Mouse (Mus musculus): ENCODE data around the gene Syne1. TPM values are rescaled to one million over a fixed set of nuclear protein-coding genes. Genes with fewer than 3 reads are reported as not detected.

The Syne1 gene
- polyA plus RNA-seq, 1 experiment from 2014 or later: 5.6 TPM

DNA sequence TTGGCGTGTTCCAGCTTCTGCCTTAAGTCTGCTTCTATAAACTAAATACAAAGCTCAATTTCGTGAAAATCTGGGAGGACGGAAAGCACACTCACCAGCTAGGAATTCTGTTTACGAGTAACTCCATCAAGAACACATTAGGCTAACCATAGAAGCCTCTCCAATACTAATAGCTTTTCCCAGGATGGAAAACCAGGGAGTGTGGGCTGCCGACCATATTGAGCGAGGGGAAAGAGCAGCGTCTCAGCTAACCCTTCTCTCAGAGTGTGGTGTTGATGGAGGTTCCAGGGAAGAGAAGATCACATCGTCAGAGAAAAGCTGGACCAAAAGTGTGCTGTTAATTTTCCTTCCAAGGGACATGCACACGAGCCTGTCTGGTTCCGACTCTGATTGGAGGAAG lies 241.9 kb downstream of the Syne1 start:
- CTCF ChIA-PET: interaction anchor here (2.5 kb wide), 1 partner anchor 8 kb away, joined by 7 read pairs; no protein-coding TSS in a partner anchor
- no peaks in the 10 kb centered on the region for H3K27me3 ChIP-seq
- ATAC-seq (no peak), DNase-seq (ENCODE audit: low read depth, low spot score) (no peak)
- in situ Hi-C loops (cut with MboI; ENCODE audit: low pct_unique_long_range_greater_than_20kb): no loop called here
- no peak for TF ChIP-seq CTCF (IDR thresholded peaks at IDR 0.05)
- POLR2A ChIA-PET: no interaction called here

GRCm38 (mm10) chr10:5305555-5305954 lies 245.7 kb downstream of the Syne1 start:
- POLR2A ChIA-PET: interaction anchor here (1.0 kb wide), 1 partner anchor 113 kb away, joined by 4 read pairs; no protein-coding TSS in a partner anchor
- no peak for ATAC-seq
- CTCF ChIA-PET: interaction anchor here (0.7 to 1.9 kb wide), 4 partner anchors 10 to 521 kb away, joined by 3 to 7 read pairs (median 3); no protein-coding TSS in a partner anchor
- in situ Hi-C loops (cut with MboI; ENCODE audit: low pct_unique_long_range_greater_than_20kb): no loop called here
- no peak for DNase-seq (ENCODE audit: low read depth, low spot score)
- TF ChIP-seq CTCF (IDR thresholded peaks at IDR 0.05): peak; percentile 37
- no peaks in the 10 kb centered on the region for H3K27me3 ChIP-seq

DNA sequence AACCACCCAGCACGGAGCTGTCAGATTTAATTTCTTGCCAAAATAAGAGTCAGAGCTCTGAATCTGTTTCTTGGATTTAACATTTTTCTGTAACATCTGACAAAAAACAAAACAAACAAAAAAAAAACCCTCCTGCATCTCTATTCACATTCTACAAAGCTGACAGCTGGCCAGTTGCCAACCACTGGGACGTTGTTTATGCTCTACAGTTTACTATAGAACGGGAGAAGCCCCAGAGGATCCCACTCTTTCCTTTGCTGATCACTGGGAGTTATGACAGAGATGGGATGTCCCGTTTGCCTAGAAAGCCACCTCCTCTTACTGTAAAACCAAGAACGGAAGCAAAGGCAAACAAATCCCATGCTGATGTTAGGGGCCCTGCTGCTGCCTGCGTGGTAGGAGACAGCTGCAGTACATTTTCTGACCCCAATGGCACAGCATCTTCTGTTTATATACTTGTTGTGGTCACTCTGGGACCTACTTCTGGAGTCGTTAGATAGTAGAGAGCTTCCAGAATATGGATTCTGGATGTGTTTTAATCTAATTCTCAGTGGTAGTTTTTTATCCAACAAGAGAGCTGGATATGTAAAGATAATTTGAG lies 255.9 kb downstream of the Syne1 start:
- no peak for TF ChIP-seq CTCF (IDR thresholded peaks at IDR 0.05)
- H3K27me3 ChIP-seq: peaks cover 7% of the 10 kb centered on the region
- no peak for ATAC-seq
- no peak for DNase-seq (ENCODE audit: low read depth, low spot score)
- POLR2A ChIA-PET: no interaction called here
- CTCF ChIA-PET: interaction anchor here (1.1 to 1.3 kb wide), 3 partner anchors 10 to 74 kb away, joined by 3 to 4 read pairs (median 3); no protein-coding TSS in a partner anchor
- in situ Hi-C loops (cut with MboI; ENCODE audit: low pct_unique_long_range_greater_than_20kb): no loop called here

- TF ChIP-seq CTCF (IDR thresholded peaks at IDR 0.05): no peak
- DNase-seq (ENCODE audit: low read depth, low spot score) (no peak), ATAC-seq (no peak)
- POLR2A ChIA-PET: no interaction called here
- in situ Hi-C loops (cut with MboI; ENCODE audit: low pct_unique_long_range_greater_than_20kb): no loop called here
- H3K27me3 ChIP-seq: peaks cover 7% of the 10 kb centered on the region
- CTCF ChIA-PET: interaction anchor here (1.1 kb wide), 1 partner anchor 12 kb away, joined by 3 read pairs; no protein-coding TSS in a partner anchor
Observed at GRCm38 (mm10) chr10:5289575-5289909, 261.7 kb downstream of the Syne1 start.

- in situ Hi-C loops (cut with MboI; ENCODE audit: low pct_unique_long_range_greater_than_20kb): no loop called here
- ChIA-PET POLR2A (interaction anchor here (0.5 kb wide), 1 partner anchor 1264 kb away, joined by 3 read pairs; no protein-coding TSS in a partner anchor), CTCF (interaction anchor here (0.6 to 1.5 kb wide), 3 partner anchors 12 to 58 kb away, joined by 3 read pairs; no protein-coding TSS in a partner anchor)
- DNase-seq (ENCODE audit: low read depth, low spot score) (no peak), ATAC-seq (no peak)
- peaks cover 11% of the 10 kb centered on the region for H3K27me3 ChIP-seq
- no peak for TF ChIP-seq CTCF (IDR thresholded peaks at IDR 0.05)
Observed at GRCm38 (mm10) chr10:5288716-5289574, 262.3 kb downstream of the Syne1 start.

DNA sequence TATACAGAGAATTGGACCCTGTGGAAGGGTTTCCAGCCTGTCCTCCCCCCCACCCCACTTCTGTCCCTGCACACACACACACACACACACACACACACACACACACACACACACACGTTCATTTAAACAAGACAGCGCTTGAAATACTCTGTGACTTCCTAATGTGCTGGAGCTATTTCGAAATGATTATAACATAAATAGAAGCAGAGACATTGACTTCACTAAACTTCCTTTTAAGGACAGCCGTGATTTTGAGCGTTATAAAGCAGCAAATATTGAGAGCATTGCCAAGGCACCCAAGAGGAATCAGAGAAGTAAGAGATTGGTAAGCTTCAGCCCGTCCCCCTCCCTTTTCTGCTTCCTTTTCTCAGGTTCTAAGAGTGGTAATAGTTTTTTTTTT lies 263.0 kb downstream of the Syne1 start:
- DNase-seq (ENCODE audit: low read depth, low spot score) (no peak), ATAC-seq (no peak)
- POLR2A ChIA-PET: no interaction called here
- peaks cover 11% of the 10 kb centered on the region for H3K27me3 ChIP-seq
- CTCF ChIA-PET: interaction anchor here (0.6 to 1.5 kb wide), 2 partner anchors 55 to 58 kb away, joined by 3 read pairs; no protein-coding TSS in a partner anchor
- TF ChIP-seq CTCF (IDR thresholded peaks at IDR 0.05): no peak
- in situ Hi-C loops (cut with MboI; ENCODE audit: low pct_unique_long_range_greater_than_20kb): no loop called here

DNA sequence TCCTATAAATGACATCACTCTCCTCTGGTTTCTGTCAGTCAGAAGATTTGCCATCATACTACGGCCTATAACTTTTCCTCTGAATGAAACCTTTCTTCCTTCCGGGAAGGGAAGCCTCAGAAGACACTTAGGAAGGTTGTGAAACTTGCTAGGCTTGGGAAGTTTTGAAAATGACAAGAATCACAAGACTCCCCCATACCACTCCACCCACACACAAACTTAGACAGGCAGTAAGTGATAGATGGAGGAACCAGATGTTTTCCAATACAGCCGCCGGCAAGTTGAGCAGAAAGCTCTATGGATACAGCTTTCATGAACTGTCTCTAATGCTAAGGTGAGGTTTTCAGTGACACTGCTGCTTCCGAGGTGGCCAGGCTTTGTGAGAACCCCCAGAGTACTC lies 275.5 kb downstream of the Syne1 start:
- POLR2A ChIA-PET: no interaction called here
- TF ChIP-seq CTCF (IDR thresholded peaks at IDR 0.05): no peak
- ATAC-seq: no peak
- CTCF ChIA-PET: interaction anchor here (1.0 kb wide), 1 partner anchor 20 kb away, joined by 3 read pairs; no protein-coding TSS in a partner anchor
- DNase-seq (ENCODE audit: low read depth, low spot score): no peak
- in situ Hi-C loops (cut with MboI; ENCODE audit: low pct_unique_long_range_greater_than_20kb): no loop called here
- peaks cover 6% of the 10 kb centered on the region for H3K27me3 ChIP-seq

GRCm38 (mm10) chr10:5270641-5271040 lies 280.6 kb downstream of the Syne1 start:
- CTCF ChIA-PET: interaction anchor here (1.3 kb wide), 1 partner anchor 25 kb away, joined by 4 read pairs; no protein-coding TSS in a partner anchor
- ATAC-seq: peak; percentile 26
- POLR2A ChIA-PET: interaction anchor here (0.7 kb wide), 1 partner anchor 68 kb away, joined by 3 read pairs; no protein-coding TSS in a partner anchor
- in situ Hi-C loops (cut with MboI; ENCODE audit: low pct_unique_long_range_greater_than_20kb): no loop called here
- no peak for DNase-seq (ENCODE audit: low read depth, low spot score)
- no peak for TF ChIP-seq CTCF (IDR thresholded peaks at IDR 0.05)
- H3K27me3 ChIP-seq: peaks cover 10% of the 10 kb centered on the region

DNA sequence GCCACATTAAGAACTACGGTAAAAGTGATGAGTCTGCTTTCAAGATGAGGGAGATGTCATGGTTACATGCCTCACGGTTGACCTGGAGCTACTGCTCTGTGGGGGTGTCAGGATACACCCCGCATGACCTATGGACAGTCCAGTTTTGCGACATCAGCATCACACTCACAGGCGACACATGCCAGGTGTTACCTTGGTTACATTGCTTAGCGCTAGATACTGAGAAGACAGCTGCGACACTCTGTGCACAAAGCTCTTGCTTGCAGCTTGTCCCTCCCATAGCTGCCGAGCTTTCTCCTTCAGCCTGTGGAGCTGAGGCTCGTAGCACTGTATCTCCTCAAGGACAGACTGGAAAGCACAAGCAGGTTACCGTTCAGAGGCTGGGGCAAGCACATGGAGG lies 286.9 kb downstream of the Syne1 start:
- CTCF ChIA-PET: interaction anchor here (0.9 to 1.2 kb wide), 2 partner anchors 16 to 17 kb away, joined by 3 read pairs; no protein-coding TSS in a partner anchor

DNA sequence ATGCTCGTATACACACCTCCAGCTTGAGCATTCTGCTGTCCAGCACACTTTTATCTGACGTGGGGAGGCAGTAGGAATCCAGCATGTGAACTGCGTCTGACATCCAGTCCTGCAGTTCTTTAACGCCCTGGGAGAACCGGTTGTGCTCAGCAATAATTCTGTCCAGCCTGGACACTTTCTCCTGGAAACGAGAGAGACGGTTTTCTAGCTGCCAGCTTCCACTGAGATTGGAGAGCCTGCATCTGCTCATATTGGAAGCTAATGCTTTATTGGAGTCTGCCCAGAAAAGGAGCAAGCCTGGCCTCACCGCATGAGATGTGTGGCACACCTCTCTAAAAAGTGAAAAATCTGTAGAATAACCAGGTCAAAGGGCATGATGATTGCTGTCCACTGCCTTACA lies 288.6 kb downstream of the Syne1 start:
- ChIA-PET CTCF (interaction anchor here (1.0 kb wide), 1 partner anchor 15 kb away, joined by 3 read pairs; no protein-coding TSS in a partner anchor), POLR2A (no interaction called here)
- no peak for DNase-seq (ENCODE audit: low read depth, low spot score)
- in situ Hi-C loops (cut with MboI; ENCODE audit: low pct_unique_long_range_greater_than_20kb): no loop called here
- no peak for TF ChIP-seq CTCF (IDR thresholded peaks at IDR 0.05)
- no peak for ATAC-seq
- peaks cover 3% of the 10 kb centered on the region for H3K27me3 ChIP-seq

More for the DNA sequence above, 286.9 kb downstream of the Syne1 start:
- ATAC-seq (no peak), DNase-seq (ENCODE audit: low read depth, low spot score) (no peak)
- in situ Hi-C loops (cut with MboI; ENCODE audit: low pct_unique_long_range_greater_than_20kb): no loop called here
- peaks cover 5% of the 10 kb centered on the region for H3K27me3 ChIP-seq
- TF ChIP-seq CTCF (IDR thresholded peaks at IDR 0.05): no peak
- POLR2A ChIA-PET: interaction anchor here (0.8 kb wide), 1 partner anchor 678 kb away, joined by 3 read pairs; no protein-coding TSS in a partner anchor
